Mouse (Mus musculus) liver, postnatal 0 days (tissue): ENCODE measurements around the gene Ajuba.

Experiments used
- CTCF ChIP-seq: sonication (generic); IDR thresholded peaks from 2 replicates; pipeline ENCODE4 v1.5.1; 2016; ENCODE audit warnings: antibody characterized with exemption, low read depth
- EP300 ChIP-seq: IDR thresholded peaks from 2 replicates; pipeline ENCODE4 v1.6.1; 2016; ENCODE audit warnings: antibody characterized with exemption, low read depth, mild to moderate bottlenecking

DNA sequence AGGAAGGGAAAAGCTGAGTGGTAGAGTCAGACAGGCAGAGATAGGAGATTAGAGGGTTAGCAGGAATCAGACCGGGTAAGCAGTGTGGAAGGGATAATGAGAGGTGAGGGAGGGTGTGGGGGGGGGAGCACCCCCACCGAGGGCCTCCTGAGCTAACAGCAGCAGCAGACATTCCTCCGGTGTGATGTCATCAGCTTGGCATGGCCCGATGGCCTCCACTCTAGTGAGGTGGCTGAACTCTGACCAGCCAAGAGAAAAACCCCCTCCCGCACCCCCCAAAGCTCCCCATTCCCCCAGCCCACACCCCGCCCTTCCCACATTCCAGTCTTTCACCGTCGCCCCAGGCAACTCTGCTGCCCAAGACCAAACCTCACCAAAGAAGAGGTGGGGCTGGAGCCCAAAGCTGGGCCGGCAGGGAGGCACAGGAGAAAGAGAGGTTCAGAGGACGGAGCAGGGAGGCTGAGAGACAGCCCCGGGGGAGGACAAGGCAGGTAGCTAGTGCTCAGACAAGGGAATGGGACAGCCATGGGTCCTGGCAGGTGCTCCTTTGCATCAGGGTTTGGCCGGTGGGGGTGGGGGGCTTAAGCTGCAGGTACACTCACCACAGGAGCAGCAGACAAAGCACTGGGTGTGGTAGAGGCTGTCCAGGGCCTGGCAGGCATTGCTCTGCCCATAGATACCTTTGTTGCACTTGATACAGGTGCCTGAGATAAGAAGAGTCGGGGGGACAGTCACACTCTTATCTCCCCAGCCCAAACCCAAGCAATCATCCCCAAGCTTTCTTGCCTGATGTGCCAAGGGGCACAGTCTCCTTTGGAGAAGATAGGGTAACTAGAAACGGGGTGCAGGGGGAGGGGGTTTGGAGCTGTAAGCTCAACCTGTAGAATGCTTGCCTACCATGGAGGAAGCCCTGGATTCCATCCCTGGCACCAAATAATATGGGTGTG is 4.3 kb downstream of the Ajuba start:
- TF ChIP-seq CTCF = no peak
- no peak for TF ChIP-seq EP300
